18 mouse cellular contexts compared by ENCODE assay signal in genomic region chr12:104882061-104882460, GRCm38 (mm10). TPM values are rescaled to one million over a fixed set of nuclear protein-coding genes. Genes with fewer than 3 reads are reported as not detected.
DNase-seq lines count a peak whose midpoint lies in the region; ATAC-seq and TF ChIP-seq lines count a peak whose summit lies in the region.
"Had no signal": no experiment of that assay in that cellular context is flagged by ENCODE, and none has a peak within 500 bp of the region (broad histone marks: within the 10 kb centered on the region; RNA-seq: fewer than 3 reads in every experiment).

No protein-coding gene starts in this region.

- no peak for TF ChIP-seq POLR2A in small intestine, adult 2 months (IDR thresholded peaks at IDR 0.05; ENCODE audit: low read depth, low read length)

- no peak overlapping the region for H3K4me3 ChIP-seq in lung, embryonic 16.5 days (ENCODE audit: low read length)
- no peak overlapping the region for H3K4me3 ChIP-seq in intestine, embryonic 15.5 days (replicated peaks)
- H3K4me3 ChIP-seq in small intestine, adult 2 months (ENCODE audit: low read depth, low read length): no peak overlapping the region
- no peak overlapping the region for H3K4me3 ChIP-seq in stomach, postnatal 0 days (ENCODE audit: low read depth, low read length)
- H3K4me3 ChIP-seq: embryonic facial prominence, embryonic 13.5 days; forebrain, embryonic 13.5 days; heart, embryonic 10.5 days; hindbrain, embryonic 12.5 days had no signal

- no peak for DNase-seq in lung, postnatal 10 days
- DNase-seq in stomach, postnatal 0 days (ENCODE audit: low spot score): peak; percentile 72
- DNase-seq in cerebellum, postnatal 36 days: no peak
- DNase-seq in adipocyte (ENCODE audit: low spot score): no peak
- DNase-seq: adrenal gland, adult 8-10 months; adrenal gland, postnatal 36 days; cerebellum, adult 2 months; cerebellum, postnatal 10 days; heart, adult 18-20 months; heart, postnatal 4 days had no signal

- TF ChIP-seq EP300 in stomach, postnatal 0 days (optimal IDR thresholded peaks at IDR 0.05): no peak

- H3K36me3 ChIP-seq in lung, embryonic 16.5 days (ENCODE audit: control insufficient read depth, insufficient read depth, low read length): no peaks in the 10 kb centered on the region
- no peaks in the 10 kb centered on the region for H3K36me3 ChIP-seq in intestine, embryonic 15.5 days
- no peaks in the 10 kb centered on the region for H3K36me3 ChIP-seq in small intestine, adult 2 months (ENCODE audit: control insufficient read depth, insufficient read depth, low read length)
- H3K36me3 ChIP-seq in stomach, postnatal 0 days (ENCODE audit: control insufficient read depth, insufficient read depth, low read length): no peaks in the 10 kb centered on the region
- H3K36me3 ChIP-seq: embryonic facial prominence, embryonic 13.5 days; heart, embryonic 10.5 days; hindbrain, embryonic 12.5 days had no signal

- peak; percentile 50; the same call in 1 of the 2 replicates for ATAC-seq in lung, embryonic 16.5 days (ENCODE audit: low read depth)
- peak; percentile 72 for ATAC-seq in intestine, embryonic 15.5 days
- ATAC-seq in stomach, postnatal 0 days (ENCODE audit: low FRiP score, low TSS enrichment): peak; percentile 90
- ATAC-seq: forebrain, embryonic 13.5 days; hindbrain, embryonic 16.5 days had no signal

- H3K27ac ChIP-seq in lung, embryonic 16.5 days (ENCODE audit: low read length): 0 out of 2 replicates have a peak overlapping the region, but pooled peaks have one; percentile 12
- peak overlapping the region; percentile 63 for H3K27ac ChIP-seq in intestine, embryonic 15.5 days
- peak overlapping the region; percentile 95 for H3K27ac ChIP-seq in small intestine, adult 2 months (ENCODE audit: insufficient read depth, low read depth, low read length)
- H3K27ac ChIP-seq in stomach, postnatal 0 days (replicated peaks): peak overlapping the region; percentile 84
- H3K27ac ChIP-seq: embryonic facial prominence, embryonic 13.5 days; forebrain, embryonic 13.5 days; heart, embryonic 10.5 days; hindbrain, embryonic 12.5 days had no signal

- whole genome bisulfite sequencing in lung, embryonic 16.5 days: 31% methylated on average over 2 of the region's 2 CpGs
- WGBS in intestine, embryonic 15.5 days: 35% methylated on average over 2 of the region's 2 CpGs
- 30% methylated on average over 2 of the region's 2 CpGs for WGBS in small intestine, adult 2 months
- WGBS in stomach, postnatal 0 days: 44% methylated on average over 2 of the region's 2 CpGs

- no peak overlapping the region for H3K4me2 ChIP-seq in lung, embryonic 16.5 days (ENCODE audit: low read depth, low read length)
- no peak overlapping the region for H3K4me2 ChIP-seq in intestine, embryonic 15.5 days (replicated peaks)
- no peak overlapping the region for H3K4me2 ChIP-seq in stomach, postnatal 0 days (replicated peaks; ENCODE audit: low read depth)
- H3K4me2 ChIP-seq: embryonic facial prominence, embryonic 13.5 days; forebrain, embryonic 13.5 days; hindbrain, embryonic 12.5 days had no signal

- no peaks in the 10 kb centered on the region for H3K27me3 ChIP-seq in lung, embryonic 16.5 days (ENCODE audit: control insufficient read depth, insufficient read depth, low read depth, low read length)
- no peaks in the 10 kb centered on the region for H3K27me3 ChIP-seq in intestine, embryonic 15.5 days (replicated peaks)
- no peaks in the 10 kb centered on the region for H3K27me3 ChIP-seq in small intestine, adult 2 months (ENCODE audit: control insufficient read depth, insufficient read depth, low read length)
- no peaks in the 10 kb centered on the region for H3K27me3 ChIP-seq in stomach, postnatal 0 days (ENCODE audit: control insufficient read depth, insufficient read depth, low read length)
- H3K27me3 ChIP-seq: embryonic facial prominence, embryonic 13.5 days; forebrain, embryonic 13.5 days; hindbrain, embryonic 12.5 days had no signal

- no peak for TF ChIP-seq CTCF in small intestine, adult 2 months (IDR thresholded peaks at IDR 0.05; ENCODE audit: extremely low read depth, insufficient read length, insufficient replicate concordance, low read depth, low read length)
- TF ChIP-seq CTCF in stomach, postnatal 0 days (IDR thresholded peaks at IDR 0.05; ENCODE audit: low read depth): no peak

- H3K4me1 ChIP-seq in lung, embryonic 16.5 days (replicated peaks; ENCODE audit: control insufficient read depth, insufficient read depth, low read length): no peaks in the 10 kb centered on the region; the same call in 1 of the 2 replicates
- peaks cover 3% of the 10 kb centered on the region; the same call in 1 of the 2 replicates for H3K4me1 ChIP-seq in intestine, embryonic 15.5 days (replicated peaks)
- peaks cover 21% of the 10 kb centered on the region for H3K4me1 ChIP-seq in small intestine, adult 2 months (ENCODE audit: control insufficient read depth, insufficient read depth, insufficient read length, low read length)
- H3K4me1 ChIP-seq in stomach, postnatal 0 days (replicated peaks; ENCODE audit: control insufficient read depth, insufficient read depth): no peaks in the 10 kb centered on the region

- H3K9me3 ChIP-seq in lung, embryonic 16.5 days (ENCODE audit: control insufficient read depth, low read length): peaks cover 4% of the 10 kb centered on the region; the same call in 1 of the 2 replicates
- H3K9me3 ChIP-seq in intestine, embryonic 15.5 days: no peaks in the 10 kb centered on the region
- H3K9me3 ChIP-seq in stomach, postnatal 0 days (ENCODE audit: control insufficient read depth, low read length): no peaks in the 10 kb centered on the region
- H3K9me3 ChIP-seq: embryonic facial prominence, embryonic 13.5 days; forebrain, embryonic 13.5 days; heart, embryonic 10.5 days; hindbrain, embryonic 12.5 days had no signal

- H3K9ac ChIP-seq in lung, embryonic 16.5 days (ENCODE audit: low read length): no peak overlapping the region
- no peak overlapping the region for H3K9ac ChIP-seq in intestine, embryonic 15.5 days
- H3K9ac ChIP-seq in stomach, postnatal 0 days (ENCODE audit: low read length): no peak overlapping the region
- H3K9ac ChIP-seq: embryonic facial prominence, embryonic 13.5 days; forebrain, embryonic 13.5 days; hindbrain, embryonic 12.5 days had no signal

RNA-seq across cellular contexts. Expression of gene Clmn, which starts 17.2 kb away (rescaled TPM):
- 2.2 and 3.4 TPM in 2 replicates for polyA plus RNA-seq in lung, embryonic 16.5 days (2015; fragmentation: Nextera tagmentation; extraction: Ambion mirVana)
- 4.1 and 4.3 TPM in 2 replicates for polyA plus RNA-seq in intestine, embryonic 15.5 days (2015; fragmentation: Nextera tagmentation; extraction: Ambion mirVana)
- polyA plus RNA-seq in small intestine, adult 2 months (2012; rRNA removed): 3.0 and 3.4 TPM in 2 replicates
- 5.5 and 8.0 TPM in 2 replicates for polyA plus RNA-seq in stomach, postnatal 0 days (2015; fragmentation: Nextera tagmentation; extraction: Ambion mirVana)

Comparison
In these comparisons a context has a peak if more than half of its experiments do, and no peak if none do; other contexts are left out.
1. H3K27ac ChIP-seq: peak in every context shown above with its lines; median percentile 95 in small intestine, adult 2 months; 84 in stomach, postnatal 0 days; 63 in intestine, embryonic 15.5 days; 12 in lung, embryonic 16.5 days.